Mouse (Mus musculus) embryonic facial prominence, embryonic 14.5 days (tissue): ENCODE measurements around the gene Sfxn5. TPM values are rescaled to one million over a fixed set of nuclear protein-coding genes. Genes with fewer than 3 reads are reported as not detected.

Experiments used
- ATAC-seq: fragments of 200-750 bp; cut with Nextera tagmentation; 2 replicates; pipeline ENCODE4 v1.8.0; 2017; ENCODE audit warnings: low read depth, moderate number of reproducible peaks, moderate TSS enrichment
- DNase-seq: peaks from one replicate; pipeline ENCODE4 v3.0.0-alpha.2; 2015; ENCODE audit warnings: low spot score
- H3K27ac ChIP-seq: fragments of 300-500 bp; sonication (generic); replicated peaks from 2 replicates; pipeline ENCODE4 v1.5.1; 2014; ENCODE audit warnings: low read depth, mild to moderate bottlenecking, low read length, moderate library complexity
- H3K27me3 ChIP-seq: fragments of 300-500 bp; sonication (generic); replicated peaks from 2 replicates; pipeline ENCODE4 v1.6.1; 2014; ENCODE audit warnings: low read length; ENCODE audit not compliant: control insufficient read depth, insufficient read depth
- H3K36me3 ChIP-seq: fragments of 300-500 bp; sonication (generic); 2 replicates; pipeline ENCODE4 v1.6.1; 2014; ENCODE audit warnings: low read length, mixed read lengths; ENCODE audit not compliant: control insufficient read depth, insufficient read depth
- H3K4me1 ChIP-seq: fragments of 300-500 bp; sonication (generic); 2 replicates; pipeline ENCODE4 v1.6.1; 2014; ENCODE audit warnings: antibody characterized with exemption, low read length; ENCODE audit not compliant: control insufficient read depth, insufficient read depth
- H3K4me2 ChIP-seq: fragments of 300-500 bp; sonication (generic); 2 replicates; pipeline ENCODE4 v1.6.1; 2014; ENCODE audit warnings: low read depth, mild to moderate bottlenecking, low read length, moderate library complexity, mixed read lengths
- H3K4me3 ChIP-seq: fragments of 300-500 bp; sonication (generic); 2 replicates; pipeline ENCODE4 v1.5.1; 2014; ENCODE audit warnings: low read depth, mild to moderate bottlenecking, low read length
- H3K9ac ChIP-seq: fragments of 300-500 bp; sonication (generic); 2 replicates; pipeline ENCODE4 v1.6.1; 2014; ENCODE audit warnings: low read depth, mild to moderate bottlenecking, low read length, moderate library complexity, mixed read lengths
- H3K9me3 ChIP-seq: fragments of 300-500 bp; sonication (generic); 2 replicates; pipeline ENCODE4 v1.6.1; 2016; ENCODE audit warnings: low read length; ENCODE audit not compliant: control insufficient read depth
- WGBS: fragments of 180-500 bp; shearing (Covaris S2); extraction: QIAGEN DNeasy Blood & Tissue Kit; methylation state at CpG from one replicate; pipeline ENCODE4 v1.1.7; 2014; 5-methylcytosine and 5-hydroxymethylcytosine counted together
- polyA plus RNA-seq: library from polyadenylated mRNA; unstranded; fragments of >200 nt; fragmentation: Nextera tagmentation; extraction: Ambion mirVana; gene quantifications from 2 replicates; pipeline ENCODE4 v1.2.1, GENCODE M21; 2014

The Sfxn5 gene
- polyA plus RNA-seq, 1 experiment from 2014 or later, result 6.7 TPM

DNA sequence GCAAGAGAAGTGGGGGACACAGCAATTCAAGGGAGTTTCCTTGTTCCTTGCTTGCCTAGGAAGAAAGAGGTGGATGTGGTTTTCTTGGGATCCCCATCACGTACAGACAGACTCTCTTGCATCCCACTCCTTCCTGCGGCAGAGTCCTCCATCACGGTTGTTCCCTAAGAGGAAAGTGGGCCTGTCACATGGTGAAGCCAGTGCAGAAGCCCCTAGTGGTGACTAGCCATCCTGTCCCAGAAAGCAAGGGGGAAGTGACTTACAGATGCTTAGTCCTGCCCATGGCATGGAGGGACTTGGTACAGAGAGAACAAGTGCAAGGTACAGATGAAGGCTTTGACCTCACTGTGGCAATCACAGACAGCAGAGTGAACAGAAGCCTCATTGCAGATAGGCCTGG, 79.9 kb downstream of the Sfxn5 start:
- DNase-seq (no peak), ATAC-seq (no peak)
- Histone ChIP-seq H3K36me3 (no peaks in the 10 kb centered on the region), H3K9me3 (no peaks in the 10 kb centered on the region), H3K9ac (no peak overlapping the region), H3K27me3 (no peaks in the 10 kb centered on the region), H3K27ac (no peak overlapping the region), H3K4me2 (no peak overlapping the region), H3K4me1 (no peaks in the 10 kb centered on the region), H3K4me3 (no peak overlapping the region)
- 76% methylated on average over 3 of the region's 3 CpGs for WGBS

- H3K27ac ChIP-seq, result no peak overlapping the region
- H3K9me3 ChIP-seq, result no peaks in the 10 kb centered on the region
- DNase-seq, result no peak
- H3K4me2 ChIP-seq, result no peak overlapping the region
- H3K4me3 ChIP-seq, result no peak overlapping the region
- no peak overlapping the region for H3K9ac ChIP-seq
- ATAC-seq, result no peak; the same call in 1 of the 2 replicates
- WGBS, result 79% methylated on average over 17 of the region's 17 CpGs
- H3K36me3 ChIP-seq, result no peaks in the 10 kb centered on the region
- no peaks in the 10 kb centered on the region for H3K4me1 ChIP-seq
- H3K27me3 ChIP-seq, result no peaks in the 10 kb centered on the region
Observed at GRCm38 (mm10) chr6:85252251-85253058, 80.8 kb downstream of the Sfxn5 start.

GRCm38 (mm10) chr6:85250811-85251241, 82.4 kb downstream of the Sfxn5 start:
- H3K4me3 ChIP-seq, result no peak overlapping the region
- no peaks in the 10 kb centered on the region for H3K4me1 ChIP-seq
- WGBS, result 42% methylated on average over 6 of the region's 6 CpGs
- no peak overlapping the region for H3K27ac ChIP-seq
- H3K4me2 ChIP-seq, result no peak overlapping the region
- no peak overlapping the region for H3K9ac ChIP-seq
- ATAC-seq (no peak), DNase-seq (no peak)
- no peaks in the 10 kb centered on the region for H3K27me3 ChIP-seq
- no peaks in the 10 kb centered on the region for H3K36me3 ChIP-seq
- no peaks in the 10 kb centered on the region for H3K9me3 ChIP-seq

DNA sequence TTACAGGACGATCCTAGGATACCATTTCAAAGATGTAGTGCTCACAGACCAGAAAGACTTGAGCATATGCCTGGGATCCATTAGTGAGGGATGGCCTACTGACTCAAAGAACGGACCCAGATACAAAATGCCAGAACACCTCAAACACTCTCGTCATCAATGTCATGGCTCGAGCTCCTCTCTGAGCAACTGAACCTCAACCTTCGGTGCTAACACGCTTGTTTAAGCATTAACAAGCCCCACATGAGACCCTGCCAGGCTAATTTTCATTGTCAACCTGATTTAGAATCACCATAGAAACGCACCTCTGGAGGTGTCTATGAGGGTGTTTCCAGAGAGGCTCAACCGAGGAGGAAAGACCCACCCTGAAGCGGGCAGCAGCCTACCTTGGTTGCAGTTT, 83.4 kb downstream of the Sfxn5 start:
- no peaks in the 10 kb centered on the region for H3K27me3 ChIP-seq
- H3K36me3 ChIP-seq, result no peaks in the 10 kb centered on the region
- H3K9me3 ChIP-seq, result 0 out of 2 replicates have a peak, but pooled peaks cover 4% of the 10 kb centered on the region
- no peak overlapping the region for H3K9ac ChIP-seq
- WGBS, result 77% methylated on average over 9 of the region's 9 CpGs
- no peak overlapping the region for H3K4me3 ChIP-seq
- H3K4me2 ChIP-seq, result no peak overlapping the region
- no peak overlapping the region for H3K27ac ChIP-seq
- no peaks in the 10 kb centered on the region for H3K4me1 ChIP-seq
- DNase-seq (no peak), ATAC-seq (no peak)

DNA sequence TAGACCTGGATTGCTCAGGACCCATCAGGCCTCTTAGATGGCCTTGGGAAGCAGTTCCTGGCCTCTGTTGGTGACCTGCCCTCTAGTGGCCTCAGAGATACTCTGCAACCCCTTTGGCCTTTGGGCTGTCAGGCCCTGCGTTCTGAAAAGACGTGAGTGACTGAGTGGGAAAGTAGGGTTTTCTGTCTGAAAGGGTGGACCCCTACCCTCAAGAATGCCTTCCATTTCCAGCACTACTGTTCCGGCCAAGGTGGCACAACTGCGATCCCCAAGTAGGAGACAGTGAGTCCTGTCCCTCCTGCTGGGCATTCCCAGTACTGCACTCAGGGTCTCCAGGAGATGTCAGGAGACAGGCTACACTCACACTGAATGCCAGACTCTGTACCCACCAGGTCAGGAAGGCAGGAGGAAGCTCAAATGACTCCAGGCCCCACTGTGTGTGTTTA, 94.2 kb downstream of the Sfxn5 start:
- Histone ChIP-seq H3K4me2 (peak overlapping the region; percentile 18; the same call in 1 of the 2 replicates), H3K9ac (no peak overlapping the region), H3K4me1 (no peaks in the 10 kb centered on the region; the same call in 1 of the 2 replicates), H3K4me3 (no peak overlapping the region), H3K9me3 (no peaks in the 10 kb centered on the region), H3K36me3 (no peaks in the 10 kb centered on the region), H3K27me3 (no peaks in the 10 kb centered on the region), H3K27ac (no peak overlapping the region)
- DNase-seq (peak; percentile 54), ATAC-seq (peak; percentile 35)
- WGBS, result 14% methylated on average over 4 of the region's 4 CpGs

DNA sequence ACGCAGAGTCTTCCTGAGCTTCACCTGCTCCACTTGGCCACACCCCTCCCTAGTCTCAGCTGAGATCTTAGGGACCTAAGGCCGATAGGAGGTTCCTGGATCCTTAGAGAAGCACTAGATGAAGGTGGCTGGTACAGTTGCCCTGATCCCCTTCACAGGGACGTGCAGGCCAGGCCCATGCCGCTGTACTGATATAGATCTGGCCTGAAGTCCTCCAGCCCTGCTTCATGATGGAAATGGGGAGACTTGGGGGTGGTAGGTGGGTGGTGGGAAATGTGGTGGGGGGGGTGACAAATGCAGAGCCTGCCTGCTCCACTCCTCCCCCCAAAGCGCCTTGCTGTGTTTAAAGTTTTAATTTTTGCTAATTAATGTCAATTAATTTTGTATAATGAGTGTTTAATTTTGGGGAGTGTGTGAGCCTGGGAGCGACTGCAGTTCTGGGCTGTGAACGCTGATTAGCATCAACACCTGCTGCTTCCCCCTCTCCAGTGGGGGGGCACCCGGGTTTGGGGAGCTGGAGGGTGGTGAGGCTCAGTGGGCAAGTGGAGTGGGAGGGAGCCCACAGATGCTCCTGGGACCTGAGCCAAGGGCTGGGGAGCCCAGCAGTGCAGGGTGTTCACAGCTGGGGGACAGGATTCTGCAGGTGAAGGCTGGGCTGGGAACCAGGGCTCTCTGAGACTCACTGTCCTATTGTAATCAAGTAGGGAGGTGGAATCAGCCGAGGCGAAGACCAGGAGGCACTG, 95.5 kb downstream of the Sfxn5 start:
- H3K27me3 ChIP-seq, result no peaks in the 10 kb centered on the region
- no peak overlapping the region for H3K4me3 ChIP-seq
- H3K36me3 ChIP-seq, result no peaks in the 10 kb centered on the region
- H3K9ac ChIP-seq, result no peak overlapping the region
- no peaks in the 10 kb centered on the region for H3K9me3 ChIP-seq
- DNase-seq (no peak), ATAC-seq (no peak)
- H3K27ac ChIP-seq, result no peak overlapping the region
- WGBS, result 51% methylated on average over 10 of the region's 10 CpGs
- H3K4me2 ChIP-seq, result no peak overlapping the region
- H3K4me1 ChIP-seq, result no peaks in the 10 kb centered on the region; the same call in 1 of the 2 replicates

DNA sequence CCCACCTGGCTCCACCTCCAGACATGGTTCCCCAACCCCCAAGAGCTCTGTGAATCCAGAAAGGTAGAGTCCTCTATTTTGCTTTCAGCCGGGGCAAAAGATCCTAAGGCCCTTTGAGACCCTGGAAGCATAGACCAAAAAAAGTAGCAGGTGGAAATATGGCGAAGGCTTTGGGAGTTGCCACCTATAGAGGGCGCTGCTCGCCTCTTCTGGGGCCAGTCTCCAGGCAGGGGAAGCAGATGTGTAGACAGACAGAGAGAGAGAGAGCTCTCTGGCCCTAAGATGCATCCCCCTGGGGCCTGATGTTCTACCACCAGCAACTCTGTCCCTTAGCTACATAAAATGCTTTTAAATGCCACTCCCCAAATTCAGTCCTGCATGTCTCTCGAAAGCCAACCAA, 96.2 kb downstream of the Sfxn5 start:
- Histone ChIP-seq H3K4me3 (no peak overlapping the region), H3K9ac (no peak overlapping the region), H3K27me3 (no peaks in the 10 kb centered on the region), H3K4me1 (no peaks in the 10 kb centered on the region; the same call in 1 of the 2 replicates), H3K9me3 (no peaks in the 10 kb centered on the region), H3K36me3 (no peaks in the 10 kb centered on the region), H3K27ac (no peak overlapping the region), H3K4me2 (no peak overlapping the region)
- no peak for ATAC-seq
- no peak for DNase-seq
- WGBS, result 36% methylated on average over 5 of the region's 5 CpGs

DNA sequence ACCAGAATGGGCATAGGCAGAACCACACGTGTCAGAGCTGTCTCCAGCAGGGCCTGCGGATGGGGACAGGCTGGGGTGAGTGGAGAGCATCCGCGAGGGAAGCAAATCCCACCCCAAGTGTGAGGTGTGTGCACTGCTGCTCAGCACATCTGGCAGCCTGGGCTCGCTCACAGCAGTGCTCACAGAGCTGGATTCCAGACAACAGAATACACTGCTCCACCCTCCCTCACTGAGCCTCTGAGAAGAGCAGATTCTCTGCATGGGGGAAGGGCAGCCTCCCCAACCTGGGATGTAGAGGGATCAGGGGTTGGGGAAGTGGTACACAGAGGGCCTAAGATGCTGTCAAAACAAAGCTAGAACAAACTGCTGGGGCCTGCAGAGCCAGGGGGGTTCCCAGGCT, 98.4 kb downstream of the Sfxn5 start:
- 24% methylated on average over 5 of the region's 5 CpGs for WGBS
- no peaks in the 10 kb centered on the region; the same call in 1 of the 2 replicates for H3K4me1 ChIP-seq
- ATAC-seq, result no peak

More for the DNA sequence above, 98.4 kb downstream of the Sfxn5 start:
- H3K9me3 ChIP-seq, result no peaks in the 10 kb centered on the region
- H3K27ac ChIP-seq, result 0 out of 2 replicates have a peak overlapping the region, but pooled peaks have one; percentile 6
- H3K36me3 ChIP-seq, result no peaks in the 10 kb centered on the region
- DNase-seq, result peak; percentile 57
- H3K4me3 ChIP-seq, result no peak overlapping the region
- H3K4me2 ChIP-seq, result no peak overlapping the region
- H3K27me3 ChIP-seq, result no peaks in the 10 kb centered on the region
- no peak overlapping the region for H3K9ac ChIP-seq
